Mouse (Mus musculus): ENCODE results near the gene Slc35f2. TPM values are rescaled to one million over a fixed set of nuclear protein-coding genes. Genes with fewer than 3 reads are reported as not detected.
A peak's percentile ranks its signal among the peaks of the same experiment; 100 is the strongest.

Gene Slc35f2
- polyA plus RNA-seq, 1 experiment from 2014 or later: 0.52 TPM

- Histone ChIP-seq H3K9ac (no peak overlapping the region), H3K4me2 (no peak overlapping the region), H3K27ac (no peak overlapping the region), H3K4me1 (no peaks in the 10 kb centered on the region), H3K4me3 (no peak overlapping the region), H3K27me3 (replicated peaks) (no peaks in the 10 kb centered on the region), H3K36me3 (no peaks in the 10 kb centered on the region), H3K9me3 (replicated peaks) (no peaks in the 10 kb centered on the region)
- WGBS (ENCODE audit: insufficient replicate concordance): 41% methylated on average over 16 of the region's 16 CpGs
- no peak for ATAC-seq
These were observed 15.4 kb downstream of the Slc35f2 start for GRCm38 (mm10) chr9:53786561-53787407.

- H3K9ac ChIP-seq: no peak overlapping the region
- H3K27ac ChIP-seq: no peak overlapping the region
- H3K27me3 ChIP-seq (replicated peaks): no peaks in the 10 kb centered on the region
- H3K4me2 ChIP-seq: no peak overlapping the region
- H3K4me1 ChIP-seq: no peaks in the 10 kb centered on the region
- WGBS (ENCODE audit: insufficient replicate concordance): 42% methylated on average over 1 of the region's 1 CpGs
- H3K36me3 ChIP-seq: no peaks in the 10 kb centered on the region
- no peak for ATAC-seq
- H3K9me3 ChIP-seq (replicated peaks): no peaks in the 10 kb centered on the region
- H3K4me3 ChIP-seq: no peak overlapping the region
These were observed 22.5 kb downstream of the Slc35f2 start for GRCm38 (mm10) chr9:53793830-53794330.

- H3K9ac ChIP-seq: no peak overlapping the region
- no peaks in the 10 kb centered on the region for H3K27me3 ChIP-seq (replicated peaks)
- H3K9me3 ChIP-seq (replicated peaks): no peaks in the 10 kb centered on the region
- no peak for ATAC-seq
- no peak overlapping the region for H3K4me3 ChIP-seq
- no peaks in the 10 kb centered on the region for H3K36me3 ChIP-seq
- H3K27ac ChIP-seq: no peak overlapping the region
- no peaks in the 10 kb centered on the region for H3K4me1 ChIP-seq
- 41% methylated on average over 9 of the region's 9 CpGs for WGBS (ENCODE audit: insufficient replicate concordance)
- no peak overlapping the region for H3K4me2 ChIP-seq
These were observed 23.2 kb downstream of the Slc35f2 start for GRCm38 (mm10) chr9:53794490-53794889.

GRCm38 (mm10) chr9:53795351-53795750 is 24.0 kb downstream of the Slc35f2 start:
- no peak overlapping the region for H3K27ac ChIP-seq
- H3K36me3 ChIP-seq: no peaks in the 10 kb centered on the region
- H3K4me2 ChIP-seq: no peak overlapping the region
- no peak overlapping the region for H3K4me3 ChIP-seq
- no peaks in the 10 kb centered on the region for H3K27me3 ChIP-seq (replicated peaks)
- H3K4me1 ChIP-seq: no peaks in the 10 kb centered on the region
- no peak for ATAC-seq
- no peaks in the 10 kb centered on the region for H3K9me3 ChIP-seq (replicated peaks)
- H3K9ac ChIP-seq: no peak overlapping the region

- ATAC-seq: no peak
- Histone ChIP-seq H3K4me3 (no peak overlapping the region), H3K27ac (no peak overlapping the region), H3K4me1 (no peaks in the 10 kb centered on the region), H3K27me3 (replicated peaks) (no peaks in the 10 kb centered on the region), H3K9ac (no peak overlapping the region), H3K4me2 (no peak overlapping the region), H3K36me3 (no peaks in the 10 kb centered on the region), H3K9me3 (replicated peaks) (no peaks in the 10 kb centered on the region)
- WGBS (ENCODE audit: insufficient replicate concordance): 71% methylated on average over 3 of the region's 3 CpGs
These were observed 25.0 kb downstream of the Slc35f2 start for GRCm38 (mm10) chr9:53796386-53796785.

- Histone ChIP-seq H3K9me3 (replicated peaks) (no peaks in the 10 kb centered on the region), H3K36me3 (no peaks in the 10 kb centered on the region), H3K9ac (no peak overlapping the region), H3K27ac (no peak overlapping the region), H3K4me1 (no peaks in the 10 kb centered on the region), H3K4me3 (no peak overlapping the region), H3K4me2 (no peak overlapping the region), H3K27me3 (replicated peaks) (no peaks in the 10 kb centered on the region)
- no peak for ATAC-seq
- WGBS (ENCODE audit: insufficient replicate concordance): 84% methylated on average over 2 of the region's 2 CpGs
These were observed 25.8 kb downstream of the Slc35f2 start for GRCm38 (mm10) chr9:53797141-53797540.

GRCm38 (mm10) chr9:53802921-53803320 is 31.6 kb downstream of the Slc35f2 start:
- Histone ChIP-seq H3K4me2 (no peak overlapping the region), H3K4me1 (peaks cover 4% of the 10 kb centered on the region; the same call in 1 of the 2 replicates)
- WGBS (ENCODE audit: insufficient replicate concordance): 84% methylated on average over 7 of the region's 7 CpGs

GRCm38 (mm10) chr9:53806496-53807086 is 35.3 kb downstream of the Slc35f2 start:
- Histone ChIP-seq H3K27me3 (replicated peaks) (no peaks in the 10 kb centered on the region), H3K9ac (no peak overlapping the region), H3K4me1 (peaks cover 4% of the 10 kb centered on the region; the same call in 1 of the 2 replicates), H3K27ac (no peak overlapping the region), H3K4me3 (no peak overlapping the region), H3K36me3 (no peaks in the 10 kb centered on the region), H3K9me3 (replicated peaks) (no peaks in the 10 kb centered on the region), H3K4me2 (no peak overlapping the region)
- WGBS (ENCODE audit: insufficient replicate concordance): 28% methylated on average over 7 of the region's 7 CpGs
- ATAC-seq: no peak

More at GRCm38 (mm10) chr9:53802921-53803320, 31.6 kb downstream of the Slc35f2 start:
- Histone ChIP-seq H3K36me3 (no peaks in the 10 kb centered on the region), H3K9ac (no peak overlapping the region), H3K27me3 (replicated peaks) (no peaks in the 10 kb centered on the region), H3K27ac (no peak overlapping the region), H3K9me3 (replicated peaks) (no peaks in the 10 kb centered on the region), H3K4me3 (no peak overlapping the region)
- no peak for ATAC-seq

- H3K27ac ChIP-seq: no peak overlapping the region
- H3K4me1 ChIP-seq: no peaks in the 10 kb centered on the region
- WGBS (ENCODE audit: insufficient replicate concordance): 88% methylated on average over 6 of the region's 6 CpGs
- H3K27me3 ChIP-seq (replicated peaks): no peaks in the 10 kb centered on the region
- no peak overlapping the region for H3K9ac ChIP-seq
- ATAC-seq: no peak
- no peaks in the 10 kb centered on the region for H3K36me3 ChIP-seq
- H3K4me3 ChIP-seq: no peak overlapping the region
- no peaks in the 10 kb centered on the region for H3K9me3 ChIP-seq (replicated peaks)
- no peak overlapping the region for H3K4me2 ChIP-seq
These were observed 42.1 kb downstream of the Slc35f2 start for GRCm38 (mm10) chr9:53813418-53813817.

GRCm38 (mm10) chr9:53818760-53819159 is 47.4 kb downstream of the Slc35f2 start:
- Histone ChIP-seq H3K9me3 (replicated peaks) (no peaks in the 10 kb centered on the region), H3K4me1 (no peaks in the 10 kb centered on the region), H3K36me3 (no peaks in the 10 kb centered on the region), H3K27me3 (replicated peaks) (no peaks in the 10 kb centered on the region), H3K4me2 (no peak overlapping the region), H3K4me3 (no peak overlapping the region), H3K27ac (no peak overlapping the region), H3K9ac (no peak overlapping the region)
- WGBS (ENCODE audit: insufficient replicate concordance): 14% methylated on average over 4 of the region's 4 CpGs
- no peak for ATAC-seq

GRCm38 (mm10) chr9:53825318-53825717 is 54.0 kb downstream of the Slc35f2 start:
- Histone ChIP-seq H3K9me3 (replicated peaks) (no peaks in the 10 kb centered on the region), H3K36me3 (no peaks in the 10 kb centered on the region), H3K27ac (no peak overlapping the region), H3K4me2 (peak overlapping the region; percentile 15; the same call in 1 of the 2 replicates), H3K27me3 (replicated peaks) (peaks cover 18% of the 10 kb centered on the region), H3K4me1 (peaks cover 8% of the 10 kb centered on the region; the same call in 1 of the 2 replicates), H3K9ac (no peak overlapping the region), H3K4me3 (no peak overlapping the region)
- 0 out of 2 replicates have a peak, but pooled peaks have one; percentile 51 for ATAC-seq
- 8% methylated on average over 9 of the region's 9 CpGs for WGBS (ENCODE audit: insufficient replicate concordance)
